Mouse (Mus musculus) C2C12 (cell line): ENCODE results near the gene Lmtk2.

Experiments
- CTCF ChIP-seq: IDR thresholded peaks from one replicate; pipeline ENCODE4 v1.5.1; 2011; ENCODE audit not compliant: control insufficient read depth, insufficient read depth, insufficient read length
- MAX ChIP-seq: IDR thresholded peaks from one replicate; pipeline ENCODE4 v1.6.1; 2011; ENCODE audit warnings: mild to moderate bottlenecking, control low read depth
- MYOD1 ChIP-seq: IDR thresholded peaks from one replicate; pipeline ENCODE4 v1.6.1; 2011; ENCODE audit warnings: low read depth; ENCODE audit not compliant: control insufficient read depth, insufficient read length
- USF1 ChIP-seq: IDR thresholded peaks from one replicate; pipeline ENCODE4 v1.6.1; 2011; ENCODE audit warnings: low read depth, mild to moderate bottlenecking, control low read depth, moderate library complexity

DNA sequence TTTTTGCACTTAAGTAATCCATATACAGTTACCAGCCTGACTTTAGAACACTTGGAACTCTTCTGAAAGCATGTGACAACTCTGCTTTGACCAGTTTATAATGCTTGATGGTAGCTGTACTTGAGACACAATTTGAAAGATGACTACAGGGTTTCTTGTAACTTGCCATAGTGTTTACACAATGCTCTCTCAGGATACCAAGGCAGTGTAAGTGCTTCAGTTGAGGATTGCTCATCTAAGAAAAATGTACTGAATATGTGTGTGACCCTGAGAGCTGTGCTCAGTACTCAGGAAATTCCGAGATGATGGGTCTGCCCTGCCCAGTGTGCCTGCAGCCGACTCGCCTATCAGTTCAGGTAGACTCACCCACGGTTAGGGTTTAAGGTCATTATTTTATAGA is 51.0 kb downstream of the Lmtk2 start:
- TF ChIP-seq CTCF (no peak), USF1 (no peak), MYOD1 (no peak), MAX (no peak)
